Mouse (Mus musculus) naive thymus-derived CD4-positive, alpha-beta T cell, adult 5 months (primary cell): Measurements from ENCODE around the gene Pnlip. TPM values are rescaled to one million over a fixed set of nuclear protein-coding genes. Genes with fewer than 3 reads are reported as not detected.

Source experiments
- polyA plus RNA-seq: library from polyadenylated mRNA; unstranded; fragments of 100-300 nt; shearing (Covaris generic); gene quantifications from one replicate; pipeline ENCODE4 v1.2.1, GENCODE M21; 2017

Gene Pnlip
- polyA plus RNA-seq, result not detected

GRCm38 (mm10) chr19:58652198-58652597, at the start of gene Pnlip:
TSS of gene Pnlip (plus strand) at chr19:58652498.

DNA sequence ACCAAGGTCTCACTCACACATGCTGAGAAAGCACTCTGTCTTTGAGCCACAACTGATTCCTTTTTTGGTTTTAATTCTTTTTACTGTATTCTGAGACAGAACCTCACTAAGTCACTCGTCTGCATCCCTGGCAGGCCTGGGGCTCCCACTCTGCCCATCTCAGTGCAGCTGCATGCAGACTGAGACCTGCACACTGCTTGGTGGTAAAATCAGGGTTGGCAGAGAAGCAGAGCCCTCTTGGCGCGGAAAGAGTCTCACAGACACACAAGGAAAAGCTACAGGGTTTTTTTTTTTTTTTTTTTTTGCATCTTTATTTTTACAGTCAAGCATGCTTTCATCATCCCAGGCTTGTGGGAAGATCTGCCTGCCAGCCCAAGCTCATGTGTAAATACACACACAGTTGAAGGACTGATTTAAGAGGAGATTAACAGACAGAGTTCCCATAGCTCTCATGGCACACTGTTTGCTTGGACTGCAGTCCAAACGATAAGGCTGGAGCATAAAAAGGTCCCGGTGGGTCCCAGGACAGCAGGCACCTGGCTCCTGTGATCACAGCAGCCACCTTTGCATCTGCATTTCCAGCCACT, 76.2 kb downstream of the Pnlip start, which contains the start of gene Pnliprp1:
Gene Pnliprp1, plus strand, starts transcription at position 443 of the 587 bp plus-strand sequence.

Other genes with a start within 250 kb of the Pnlip start
- gene Gfra1, start 196.6 kb upstream of the Pnlip start, polyA plus RNA-seq, result not detected
- not detected for gene Ccdc172, start 140.5 kb upstream of the Pnlip start, polyA plus RNA-seq
- gene Pnliprp1, start 76.4 kb downstream of the Pnlip start, polyA plus RNA-seq, result 0.27 TPM
- gene Pnliprp2, start 107.2 kb downstream of the Pnlip start, polyA plus RNA-seq, result not detected
- gene 1700019N19Rik, start 142.0 kb downstream of the Pnlip start, polyA plus RNA-seq, result not detected